Mouse (Mus musculus): Measurements from ENCODE around the gene Bspry. TPM values are rescaled to one million over a fixed set of nuclear protein-coding genes. Genes with fewer than 3 reads are reported as not detected.
"Not testable (repeated sequence)": the region's sequence is repeated elsewhere in the genome, so short reads cannot be mapped to it uniquely, and the experiment has no call there.

The Bspry gene
- total RNA-seq (2021), result under 1 TPM; 0.36 TPM

GRCm38 (mm10) chr4:62479937-62480708, at the start of gene Bspry:
Gene Bspry, plus strand, starts transcription at chr4:62480053.
- DNase-seq, result no peak

DNA sequence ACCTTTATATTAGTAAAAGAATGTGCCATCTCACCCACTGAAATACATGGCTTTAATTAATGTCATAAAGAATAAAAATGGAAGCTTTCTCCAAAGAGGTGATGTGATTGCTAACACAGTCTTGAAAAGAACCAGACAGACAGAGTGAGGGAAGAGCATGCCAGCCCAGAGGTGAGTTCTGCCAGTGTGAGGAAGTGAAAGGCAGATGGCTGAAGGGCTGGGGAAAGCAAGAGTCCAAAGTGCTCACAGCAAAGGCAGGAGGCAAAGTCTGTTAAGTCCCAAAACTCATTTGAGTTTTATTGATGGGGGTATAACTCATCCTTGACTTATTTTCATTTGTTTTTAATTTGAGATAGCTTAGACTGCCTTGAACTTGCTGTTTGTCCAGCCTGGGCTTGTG, 49.2 kb upstream of the Bspry start:
- intact Hi-C loops (cut with DNase I), result no loop called here
- no peak for DNase-seq

More at GRCm38 (mm10) chr4:62479937-62480708, at the start of gene Bspry:
- intact Hi-C loops (cut with DNase I), result no loop called here

GRCm38 (mm10) chr4:62431522-62431921, 48.3 kb upstream of the Bspry start:
- intact Hi-C loops (cut with DNase I), result no loop called here
- DNase-seq, result no peak

DNA sequence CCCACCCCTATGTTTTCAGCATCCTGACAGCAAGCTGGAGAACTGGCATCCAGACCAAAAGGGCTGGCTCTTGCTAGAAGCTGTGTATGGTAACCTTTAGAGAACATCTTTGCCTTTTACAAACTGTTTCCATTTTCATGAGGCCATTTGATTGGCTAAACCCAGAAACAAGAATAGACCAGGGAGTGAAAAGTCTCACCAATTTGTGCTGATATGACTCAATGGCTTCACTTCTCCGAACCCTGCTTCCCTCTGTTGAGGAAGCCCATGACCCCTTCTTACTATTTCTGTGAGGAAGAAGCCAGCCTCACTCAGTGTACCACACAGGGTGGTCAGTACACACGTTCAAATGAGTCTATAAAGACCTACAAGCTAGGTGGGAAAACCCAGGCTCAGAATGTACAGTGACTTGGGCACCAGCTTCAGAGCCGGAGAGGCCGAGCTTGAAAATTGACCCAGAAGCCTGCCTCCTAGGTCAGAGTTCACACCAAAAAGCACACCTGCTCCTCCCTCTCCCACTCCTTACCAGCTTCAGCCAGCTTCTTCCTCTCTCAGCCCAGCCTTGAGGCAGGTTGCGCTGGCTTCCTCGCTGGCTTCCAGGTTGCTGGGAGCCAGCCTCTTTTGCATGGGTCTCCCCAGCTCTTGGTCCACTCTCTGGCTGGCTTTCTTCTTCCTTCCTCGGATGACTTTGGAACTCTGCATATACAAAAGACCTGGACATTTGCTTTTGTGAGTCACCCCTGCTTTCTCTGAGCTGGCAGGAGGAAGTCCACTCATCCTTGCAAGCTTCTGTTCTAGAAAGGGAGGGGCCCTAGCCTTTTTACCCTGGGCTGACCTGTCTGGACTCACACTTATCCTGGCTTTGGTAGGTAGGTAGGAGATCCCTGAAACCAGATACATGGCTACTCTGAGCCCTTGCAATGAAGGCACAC, 45.6 kb upstream of the Bspry start:
- no peak for DNase-seq
- intact Hi-C loops (cut with DNase I), result no loop called here

DNA sequence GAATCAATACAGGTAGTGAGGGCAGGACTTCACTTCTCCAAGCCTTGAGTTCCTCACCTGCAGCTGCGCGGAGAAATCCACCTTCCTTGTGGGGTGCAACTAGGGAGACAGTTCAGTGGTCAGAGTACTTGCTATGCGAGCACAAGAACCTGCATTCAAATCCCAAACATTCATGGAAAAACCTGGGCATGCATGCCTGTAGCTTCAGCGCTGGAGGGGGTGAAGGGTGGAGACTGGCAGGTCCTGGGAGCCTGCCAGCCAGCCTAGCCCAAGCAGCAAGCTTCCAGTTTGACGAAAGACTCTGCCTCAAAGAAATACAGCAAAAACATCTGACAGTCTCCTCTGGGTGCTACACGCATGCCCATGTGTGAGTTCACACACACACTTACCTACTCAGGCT, 44.8 kb upstream of the Bspry start, which contains the start of gene Rnf183:
Gene Rnf183 (minus strand): TSS at position 172 of the 400 bp plus-strand sequence.
- DNase-seq, result no peak
- intact Hi-C loops (cut with DNase I), result no loop called here

DNA sequence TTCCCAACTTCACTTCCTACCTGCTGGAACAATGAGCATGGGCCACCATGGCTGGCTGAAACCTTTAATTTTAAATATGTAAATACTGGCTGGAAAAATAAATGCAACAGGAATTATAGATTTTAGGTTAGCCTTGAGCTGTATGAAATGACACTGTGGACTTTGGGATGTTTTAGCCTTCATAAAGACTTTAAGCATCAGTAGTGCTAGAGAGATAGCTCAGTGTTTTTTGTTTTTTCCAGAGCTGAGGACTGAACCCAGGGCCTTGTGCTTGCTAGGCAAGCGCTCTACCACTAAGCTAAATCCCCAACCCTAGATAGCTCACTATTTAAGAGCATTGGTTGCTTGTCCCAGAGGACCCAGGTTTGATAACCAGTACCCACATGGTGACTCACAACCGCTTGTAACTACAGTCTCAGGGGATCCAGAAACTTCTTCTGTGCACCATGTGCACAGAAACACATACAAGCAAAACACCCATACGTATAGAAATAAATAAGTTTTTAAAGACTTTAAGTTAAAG, 42.5 kb upstream of the Bspry start:
- no peak for DNase-seq
- intact Hi-C loops (cut with DNase I), result no loop called here

- intact Hi-C loops (cut with DNase I), result no loop called here
- no peak for DNase-seq
These were observed 42.0 kb upstream of the Bspry start for GRCm38 (mm10) chr4:62437871-62438270.

DNA sequence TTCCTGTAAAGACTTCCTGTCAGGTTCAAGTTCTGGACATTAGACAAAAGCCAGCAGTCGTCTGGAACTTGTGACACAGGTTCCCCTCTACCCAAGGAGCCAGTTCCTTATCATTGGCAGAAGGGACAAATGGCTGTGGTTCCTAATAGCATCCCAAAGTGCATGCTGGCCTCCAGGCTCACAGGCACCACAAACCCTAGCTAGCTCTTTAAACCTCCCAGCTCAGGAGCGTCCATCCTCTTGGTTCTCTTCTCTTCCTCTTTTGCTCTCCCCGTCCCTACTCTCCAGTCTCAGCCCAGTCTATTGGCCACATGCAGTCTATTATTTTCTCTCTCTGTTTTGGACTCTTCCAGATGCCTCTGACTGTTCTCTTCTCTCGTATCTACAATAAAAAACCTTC, 40.1 kb upstream of the Bspry start:
- intact Hi-C loops (cut with DNase I), result no loop called here
- DNase-seq, result no peak

GRCm38 (mm10) chr4:62440544-62440943, 39.3 kb upstream of the Bspry start:
- intact Hi-C loops (cut with DNase I), result no loop called here
- peak; percentile 23 for DNase-seq

GRCm38 (mm10) chr4:62440986-62441385, 38.9 kb upstream of the Bspry start:
- intact Hi-C loops (cut with DNase I), result no loop called here
- no peak for DNase-seq

DNA sequence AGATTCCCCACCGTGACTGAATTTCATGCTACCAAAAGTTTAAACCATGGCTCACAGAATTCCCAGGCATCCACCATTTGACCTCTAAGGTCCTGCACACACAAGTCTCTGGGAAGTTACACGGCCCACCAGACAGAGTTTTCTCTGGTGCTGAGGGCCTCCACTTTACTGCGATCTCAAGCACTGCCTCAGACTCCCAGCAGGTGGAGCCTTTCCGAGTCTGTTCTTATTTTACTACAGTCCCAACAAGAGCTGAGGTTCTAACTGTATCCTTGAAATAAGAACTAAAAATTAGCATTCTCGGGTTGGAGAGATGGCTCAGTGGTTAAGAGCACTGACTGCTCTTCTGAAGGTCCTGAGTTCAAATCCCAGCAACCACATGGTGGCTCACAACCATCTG, 24.9 kb upstream of the Bspry start:
- intact Hi-C loops (cut with DNase I), result no loop called here
- peak; percentile 36 for DNase-seq

- intact Hi-C loops (cut with DNase I), result no loop called here
- DNase-seq, result no peak
These were observed 20.8 kb upstream of the Bspry start for GRCm38 (mm10) chr4:62459081-62459480.

DNA sequence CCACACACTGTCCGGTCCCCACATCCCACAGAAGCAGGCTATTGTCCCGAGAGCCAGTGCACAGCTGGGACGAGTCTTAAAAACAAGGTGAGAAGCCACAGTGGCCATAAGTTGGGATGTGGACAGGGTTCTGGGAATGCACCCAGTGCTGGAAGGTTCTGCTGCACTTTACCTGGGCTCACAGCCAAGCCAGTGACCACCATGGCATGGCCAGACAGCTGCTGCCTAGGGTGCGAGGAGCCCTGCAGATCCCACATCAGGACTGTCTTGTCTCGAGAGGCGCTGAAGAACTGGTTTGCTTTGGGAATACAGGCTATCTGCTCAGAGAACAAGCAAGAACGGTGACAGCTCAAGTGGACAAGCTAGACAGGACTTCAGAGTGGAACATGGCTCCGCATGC, 19.5 kb upstream of the Bspry start:
- intact Hi-C loops (cut with DNase I), result no loop called here

DNA sequence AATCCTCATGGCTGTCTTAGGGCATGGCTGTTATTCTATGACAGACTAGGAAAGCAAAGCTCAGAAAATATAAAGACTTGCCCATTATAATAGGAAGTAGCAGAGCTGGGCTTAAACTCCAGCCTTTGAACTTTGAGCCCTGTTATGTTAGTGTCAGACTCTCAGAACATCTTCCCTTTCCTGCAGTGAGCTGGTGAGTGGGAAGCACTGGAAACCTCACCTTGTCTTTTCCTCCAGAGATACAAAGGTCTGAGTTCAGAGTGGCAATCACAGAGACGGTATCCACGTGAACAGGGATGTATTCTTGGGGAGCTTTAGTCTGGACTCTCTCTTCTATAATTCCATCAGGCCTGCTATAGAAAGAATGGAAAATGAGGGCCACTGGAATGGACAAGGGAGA, 16.7 kb upstream of the Bspry start:
- no peak for DNase-seq
- intact Hi-C loops (cut with DNase I), result no loop called here

More for the DNA sequence above, 19.5 kb upstream of the Bspry start:
- no peak for DNase-seq

DNA sequence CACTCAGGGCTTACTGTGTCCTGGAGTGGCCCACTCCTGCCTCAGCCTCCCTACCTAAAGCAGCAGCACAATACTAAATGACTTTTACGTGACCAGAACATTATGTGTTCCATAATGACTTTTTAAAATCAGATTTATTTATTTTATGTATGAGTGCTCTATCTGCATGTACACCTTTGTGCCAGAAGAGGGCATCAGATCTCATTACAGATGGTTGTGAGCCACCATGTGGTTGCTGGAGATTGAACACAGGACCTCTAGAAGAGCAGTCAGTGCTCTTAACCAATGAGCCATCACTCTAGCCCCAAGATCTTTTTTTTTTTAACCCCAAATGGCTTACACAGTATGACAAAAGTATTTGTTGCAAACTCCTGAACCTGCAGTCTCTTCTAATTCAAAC, 11.7 kb upstream of the Bspry start:
- no peak for DNase-seq
- intact Hi-C loops (cut with DNase I), result no loop called here

DNA sequence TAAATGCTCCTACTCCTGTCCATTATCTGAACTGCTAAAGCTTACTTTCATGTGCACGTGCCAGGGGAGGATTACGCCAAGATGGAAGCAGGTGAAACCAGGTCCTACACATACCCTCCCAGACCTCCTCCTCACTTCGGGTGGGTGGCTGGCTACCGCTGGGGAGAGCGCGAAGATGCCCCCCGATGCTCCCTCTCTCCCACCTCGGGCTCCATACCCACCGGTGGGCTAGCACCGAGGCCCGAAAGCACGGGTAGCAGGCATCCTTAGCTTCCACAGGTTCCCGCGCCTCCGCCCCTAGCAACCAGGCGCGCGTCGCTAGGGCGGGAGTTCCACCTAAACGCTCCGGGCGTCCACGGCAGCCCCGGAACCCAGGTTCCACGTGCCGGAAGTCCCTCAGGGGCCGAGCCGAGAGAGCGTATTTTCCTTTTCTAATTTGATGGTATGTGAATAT, 9.2 kb upstream of the Bspry start, which contains the start of gene Wdr31:
Gene Wdr31 (minus strand): TSS at position 299 of the 454 bp plus-strand sequence.
- intact Hi-C loops (cut with DNase I), result no loop called here
- peak; percentile 76 for DNase-seq

DNA sequence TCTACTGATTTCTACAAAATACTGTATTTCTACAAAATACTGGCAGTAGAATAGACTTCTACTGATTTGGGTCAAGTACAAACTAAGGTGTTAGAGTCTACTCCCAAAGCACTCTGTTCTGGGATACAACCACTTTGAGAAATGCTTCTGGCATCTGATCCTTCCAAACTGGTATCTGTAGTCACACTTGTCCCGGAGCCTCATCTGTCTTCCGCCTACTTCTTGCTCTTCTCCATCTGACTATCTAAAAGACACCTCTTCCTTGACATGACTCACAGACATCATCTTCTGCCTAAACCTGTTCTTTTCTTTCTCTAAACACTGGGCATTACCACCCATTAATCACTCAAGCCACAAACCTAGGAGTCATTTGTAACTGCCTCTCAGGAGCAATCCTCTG, 7.8 kb upstream of the Bspry start:
- intact Hi-C loops (cut with DNase I), result no loop called here

DNA sequence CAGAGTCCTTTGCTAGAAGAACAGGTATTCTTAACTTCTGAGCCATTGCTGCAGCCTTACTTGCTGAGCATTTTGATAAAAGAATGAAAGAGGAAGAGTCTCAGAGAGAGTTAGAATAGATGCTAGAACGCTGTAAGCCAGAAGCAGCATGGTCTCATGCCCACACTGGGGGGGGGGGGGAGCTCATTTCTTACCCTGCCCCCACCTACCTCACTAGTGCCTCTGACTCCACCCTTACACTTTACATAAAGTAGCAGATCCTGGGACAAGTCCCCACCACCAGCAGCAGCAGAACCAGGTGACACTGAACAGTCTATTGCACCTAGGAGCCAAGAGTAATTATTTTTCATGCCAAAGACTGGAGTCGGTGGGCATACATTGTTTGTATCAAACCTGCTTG, 4.7 kb upstream of the Bspry start:
- DNase-seq, result no peak
- intact Hi-C loops (cut with DNase I), result no loop called here

More for the DNA sequence above, 7.8 kb upstream of the Bspry start:
- DNase-seq, result no peak

DNA sequence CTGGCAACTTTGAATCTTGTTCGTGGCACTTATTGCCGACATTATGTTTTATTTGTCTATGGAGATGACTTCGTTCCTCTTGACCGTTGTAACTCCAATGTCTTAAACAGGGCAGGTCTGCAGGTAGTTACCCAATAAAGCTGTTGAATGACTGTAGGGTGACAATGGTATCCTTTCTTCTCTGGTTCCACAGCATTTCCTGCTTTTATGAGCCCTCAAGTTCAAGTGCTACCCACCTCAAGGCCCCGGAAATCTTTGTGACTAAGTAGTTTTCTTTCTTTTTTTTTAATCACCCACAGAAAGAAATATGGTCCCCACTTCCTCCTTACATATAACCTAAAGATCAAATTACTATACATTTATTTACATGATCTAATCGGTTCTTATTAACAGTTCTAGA, 4.1 kb upstream of the Bspry start:
- intact Hi-C loops (cut with DNase I), result no loop called here
- no peak for DNase-seq

- intact Hi-C loops (cut with DNase I), result no loop called here
These were observed 2.2 kb upstream of the Bspry start for GRCm38 (mm10) chr4:62477542-62478244.

GRCm38 (mm10) chr4:62479593-62479936, 288 bp upstream of the Bspry start:
- intact Hi-C loops (cut with DNase I), result not testable (repeated sequence)

More at GRCm38 (mm10) chr4:62477542-62478244, 2.2 kb upstream of the Bspry start:
- DNase-seq, result no peak

More at GRCm38 (mm10) chr4:62479593-62479936, 288 bp upstream of the Bspry start:
- DNase-seq, result not testable (repeated sequence)

All from left cerebral cortex, postnatal 4 days (tissue).